Mouse (Mus musculus): ENCODE data around the gene Slc7a11.

- TF ChIP-seq POLR2A (IDR thresholded peaks at IDR 0.05; ENCODE audit: insufficient read depth, low read depth, low read length) (no peak), CTCF (IDR thresholded peaks at IDR 0.05; ENCODE audit: insufficient read depth, low read depth, low read length) (no peak)
Measured at GRCm38 (mm10) chr3:50382729-50383128, 60.7 kb downstream of the Slc7a11 start.
